Mouse (Mus musculus) forebrain, embryonic 11.5 days (tissue): ENCODE measurements around the gene Itprip. TPM values are rescaled to one million over a fixed set of nuclear protein-coding genes. Genes with fewer than 3 reads are reported as not detected.
A peak's percentile ranks its signal among the peaks of the same experiment; 100 is the strongest.

ENCODE experiments used
- ATAC-seq: fragments of 200-750 bp; cut with Nextera tagmentation; replicated peaks from 2 replicates; pipeline ENCODE4 v1.8.0; 2017; ENCODE audit warnings: moderate TSS enrichment; ENCODE audit not compliant: low FRiP score
- DNase-seq: peaks from one replicate; pipeline ENCODE4 v3.0.0-alpha.2; 2017; ENCODE audit warnings: low spot score
- H3K27ac ChIP-seq: fragments of 300-500 bp; sonication (generic); 2 replicates; pipeline ENCODE4 v1.5.1; 2014; ENCODE audit warnings: low read depth, low read length
- H3K27me3 ChIP-seq: fragments of 300-500 bp; sonication (generic); 2 replicates; pipeline ENCODE4 v1.6.1; 2014; ENCODE audit warnings: mild to moderate bottlenecking, low read length, mixed read lengths; ENCODE audit not compliant: control insufficient read depth, insufficient read depth
- H3K36me3 ChIP-seq: fragments of 300-500 bp; sonication (generic); 2 replicates; pipeline ENCODE4 v1.6.1; 2014; ENCODE audit warnings: mild to moderate bottlenecking, low read length, moderate library complexity, mixed read lengths; ENCODE audit not compliant: control insufficient read depth, insufficient read depth
- H3K4me1 ChIP-seq: fragments of 300-500 bp; sonication (generic); replicated peaks from 2 replicates; pipeline ENCODE4 v1.6.1; 2014; ENCODE audit warnings: low read length, mixed read lengths; ENCODE audit not compliant: control insufficient read depth, insufficient read depth
- H3K4me2 ChIP-seq: fragments of 300-500 bp; sonication (generic); 2 replicates; pipeline ENCODE4 v1.6.1; 2014; ENCODE audit warnings: low read depth, mild to moderate bottlenecking, low read length, moderate library complexity, mixed read lengths; ENCODE audit not compliant: severe bottlenecking
- H3K4me3 ChIP-seq: fragments of 300-500 bp; sonication (generic); 2 replicates; pipeline ENCODE4 v1.5.1; 2014; ENCODE audit warnings: low read depth, low read length
- H3K9ac ChIP-seq: fragments of 300-500 bp; sonication (generic); 2 replicates; pipeline ENCODE4 v1.6.1; 2014; ENCODE audit warnings: low read length
- H3K9me3 ChIP-seq: fragments of 300-500 bp; sonication (generic); 2 replicates; pipeline ENCODE4 v1.6.1; 2016; ENCODE audit warnings: low read length, mixed read lengths; ENCODE audit not compliant: control insufficient read depth
- WGBS: fragments of 180-500 bp; shearing (Covaris S2); extraction: QIAGEN DNeasy Blood & Tissue Kit; methylation state at CpG from one replicate; pipeline ENCODE4 v1.1.7; 2014; 5-methylcytosine and 5-hydroxymethylcytosine counted together
- polyA plus RNA-seq: library from polyadenylated mRNA; unstranded; fragments of >200 nt; fragmentation: Nextera tagmentation; extraction: Ambion mirVana; gene quantifications from 2 replicates; pipeline ENCODE4 v1.2.1, GENCODE M21; 2014

Itprip gene
- polyA plus RNA-seq: 18.8 and 20.4 TPM in 2 replicates

DNA sequence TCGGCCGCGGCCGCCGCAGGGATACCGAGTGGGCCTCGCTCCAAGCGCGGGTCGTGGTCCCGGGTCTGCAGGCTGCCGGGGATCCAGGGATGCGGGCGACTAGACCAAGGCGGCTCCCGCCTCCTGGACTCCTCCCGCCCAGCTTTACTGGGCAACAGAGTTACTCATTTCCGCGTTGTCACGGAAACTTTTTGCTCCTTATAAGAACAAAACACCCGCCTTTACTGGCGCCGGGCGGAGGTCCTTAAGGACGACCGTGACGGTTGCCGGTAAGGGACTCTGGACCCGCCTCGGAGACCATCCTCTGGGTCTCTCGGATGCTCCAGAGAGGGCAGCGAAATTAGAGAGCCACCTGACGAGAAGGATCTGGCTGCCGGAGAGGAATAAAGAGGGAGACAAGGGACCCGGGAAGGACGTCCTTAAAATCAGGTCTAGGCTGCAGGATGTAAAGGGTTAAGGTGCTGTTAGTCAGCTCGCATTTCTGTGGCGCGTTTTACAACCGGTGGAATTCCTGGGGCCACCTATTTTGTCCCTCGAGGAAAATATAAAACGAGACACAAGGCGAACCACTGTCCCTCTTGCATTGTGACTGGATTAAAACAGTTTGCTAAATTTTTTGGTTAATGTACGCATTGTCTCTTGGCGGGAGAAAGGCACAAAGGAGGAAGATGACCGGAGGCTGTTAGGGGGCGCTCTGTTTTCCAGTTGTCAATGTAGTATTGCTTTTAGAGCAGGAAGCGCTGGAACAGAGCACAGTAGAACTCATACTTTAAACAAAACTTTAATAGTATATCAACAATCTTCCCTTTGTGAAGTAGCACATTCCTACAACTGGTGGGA lies at the start of gene Itprip, which contains the start of gene Cfap43:
Itprip (minus strand) TSS at position 174 of the 840 bp plus-strand sequence.
Cfap43 (minus strand) TSS at position 162 of the 840 bp plus-strand sequence.
- under 1% methylated on average over 48 of the region's 48 CpGs for WGBS
- Histone ChIP-seq H3K9ac (peak within 1 kb of the TSS; percentile 94), H3K4me3 (peak within 1 kb of the TSS; percentile 84), H3K9me3 (no peaks in the 10 kb centered on the region), H3K27me3 (no peaks in the 10 kb centered on the region), H3K27ac (peak within 1 kb of the TSS; percentile 86), H3K4me1 (peaks cover 4% of the 10 kb centered on the region; the same call in 1 of the 2 replicates), H3K36me3 (no peaks in the 10 kb centered on the region), H3K4me2 (peak within 1 kb of the TSS; percentile 91)
- DNase-seq (peak; percentile 85), ATAC-seq (peak; percentile 80)

DNA sequence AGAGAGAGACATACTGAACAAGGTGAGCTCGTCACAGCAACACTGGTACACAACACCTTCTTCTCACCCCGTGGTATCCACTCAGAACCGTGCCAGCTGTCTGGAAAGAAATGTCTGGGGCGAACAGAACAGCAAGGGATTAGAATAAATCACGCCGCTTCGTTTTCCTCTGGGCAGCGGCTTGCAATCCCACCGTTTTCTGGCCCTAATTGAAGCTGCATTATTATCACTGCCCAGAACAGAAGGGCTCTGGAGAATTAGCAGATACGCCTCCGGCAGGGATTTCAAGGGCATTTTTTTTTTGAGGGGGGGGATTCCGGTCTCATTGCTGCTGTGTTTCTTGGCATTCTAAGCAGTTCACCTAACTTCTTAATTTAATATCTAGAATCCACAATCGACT lies 39.1 kb upstream of the Itprip start:
- no peak overlapping the region for H3K9ac ChIP-seq
- 62% methylated on average over 13 of the region's 13 CpGs for WGBS
- H3K27me3 ChIP-seq: no peaks in the 10 kb centered on the region
- DNase-seq (peak; percentile 48), ATAC-seq (no peak)
- H3K36me3 ChIP-seq: no peaks in the 10 kb centered on the region
- no peak overlapping the region for H3K4me2 ChIP-seq
- H3K27ac ChIP-seq: no peak overlapping the region
- H3K4me3 ChIP-seq: no peak overlapping the region
- no peaks in the 10 kb centered on the region for H3K4me1 ChIP-seq
- H3K9me3 ChIP-seq: no peaks in the 10 kb centered on the region

DNA sequence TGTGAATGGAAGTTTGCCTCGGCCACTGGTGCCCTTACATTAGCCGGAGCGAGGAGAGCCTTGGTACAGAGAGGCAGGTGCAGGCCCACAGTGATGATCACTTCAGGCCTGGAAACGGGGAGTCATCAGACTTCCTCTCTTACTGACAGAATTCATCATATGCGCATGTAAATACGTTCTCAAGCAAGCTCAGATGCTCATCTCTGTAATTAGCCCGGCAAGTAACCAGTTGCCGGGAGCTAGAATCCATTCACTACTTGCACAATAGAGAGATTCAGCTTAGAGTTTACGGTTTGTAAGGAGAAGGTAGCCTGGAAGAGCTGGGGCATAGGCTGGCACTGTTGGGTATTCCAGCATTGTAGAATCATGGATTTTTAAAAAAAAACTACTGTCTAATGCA lies 34.1 kb upstream of the Itprip start:
- Histone ChIP-seq H3K27me3 (no peaks in the 10 kb centered on the region), H3K27ac (no peak overlapping the region), H3K9me3 (no peaks in the 10 kb centered on the region), H3K36me3 (no peaks in the 10 kb centered on the region), H3K4me1 (no peaks in the 10 kb centered on the region), H3K4me3 (no peak overlapping the region), H3K9ac (no peak overlapping the region), H3K4me2 (no peak overlapping the region)
- DNase-seq: peak; percentile 43
- no peak for ATAC-seq
- 58% methylated on average over 9 of the region's 9 CpGs for WGBS

DNA sequence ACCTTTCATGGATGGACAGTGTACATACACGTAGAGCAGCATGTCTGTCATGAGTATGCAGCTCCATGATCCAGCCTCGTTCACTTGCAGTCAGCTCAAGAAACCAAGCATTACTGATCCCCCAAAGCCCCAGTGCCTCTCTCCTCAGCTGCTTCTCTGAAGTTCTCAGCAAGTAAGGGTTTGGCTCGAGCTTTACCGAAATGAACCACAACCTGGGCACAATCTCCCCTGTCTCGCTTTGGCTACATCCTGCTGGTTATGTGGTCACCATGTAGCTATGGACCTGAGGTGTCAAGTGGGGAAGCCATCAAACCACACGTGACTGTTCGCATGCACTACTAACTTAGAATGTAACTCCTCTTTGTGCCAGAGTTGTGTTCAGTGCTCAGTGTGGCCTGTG lies 31.8 kb upstream of the Itprip start:
- Histone ChIP-seq H3K27ac (no peak overlapping the region), H3K4me2 (no peak overlapping the region), H3K9ac (no peak overlapping the region), H3K27me3 (no peaks in the 10 kb centered on the region), H3K36me3 (no peaks in the 10 kb centered on the region), H3K4me1 (no peaks in the 10 kb centered on the region), H3K4me3 (no peak overlapping the region), H3K9me3 (no peaks in the 10 kb centered on the region)
- ATAC-seq (no peak), DNase-seq (peak; percentile 18)
- 88% methylated on average over 7 of the region's 7 CpGs for WGBS

DNA sequence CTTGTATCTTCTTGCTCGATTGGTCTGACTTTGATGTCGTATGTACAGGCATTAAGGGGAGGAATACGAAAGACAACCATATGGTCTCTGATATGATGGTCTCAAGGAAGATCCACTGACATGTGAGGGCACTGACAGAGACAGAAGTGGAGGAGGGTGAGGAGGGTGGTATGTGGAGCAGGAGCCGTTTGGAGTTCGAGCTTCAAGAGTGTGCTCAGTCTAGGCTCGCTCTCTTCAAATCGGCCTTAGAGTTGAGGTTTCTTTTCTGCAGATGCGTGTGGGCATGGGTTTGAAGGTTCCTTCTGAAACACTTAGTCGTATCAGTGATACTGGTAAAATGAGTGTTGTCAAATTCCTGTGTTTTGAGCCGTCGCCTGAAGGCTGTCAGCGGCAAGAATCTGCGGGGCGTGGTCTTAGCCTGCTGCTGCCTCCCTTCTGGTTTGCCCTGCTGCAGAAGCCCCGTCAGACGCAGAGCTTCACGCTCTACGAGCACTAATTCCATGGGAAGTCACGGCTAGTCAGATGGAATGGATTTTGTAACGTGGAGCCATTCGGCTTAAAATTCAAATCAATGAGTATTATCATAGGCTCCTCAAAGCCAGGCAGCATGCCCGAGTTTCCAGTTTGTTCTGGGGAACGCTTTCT lies 27.8 kb upstream of the Itprip start:
- ATAC-seq (no peak), DNase-seq (no peak)
- H3K4me2 ChIP-seq: no peak overlapping the region
- H3K4me1 ChIP-seq: no peaks in the 10 kb centered on the region
- no peak overlapping the region for H3K27ac ChIP-seq
- no peaks in the 10 kb centered on the region for H3K9me3 ChIP-seq
- H3K27me3 ChIP-seq: no peaks in the 10 kb centered on the region
- no peaks in the 10 kb centered on the region for H3K36me3 ChIP-seq
- WGBS: 56% methylated on average over 23 of the region's 23 CpGs
- no peak overlapping the region for H3K4me3 ChIP-seq
- H3K9ac ChIP-seq: no peak overlapping the region

DNA sequence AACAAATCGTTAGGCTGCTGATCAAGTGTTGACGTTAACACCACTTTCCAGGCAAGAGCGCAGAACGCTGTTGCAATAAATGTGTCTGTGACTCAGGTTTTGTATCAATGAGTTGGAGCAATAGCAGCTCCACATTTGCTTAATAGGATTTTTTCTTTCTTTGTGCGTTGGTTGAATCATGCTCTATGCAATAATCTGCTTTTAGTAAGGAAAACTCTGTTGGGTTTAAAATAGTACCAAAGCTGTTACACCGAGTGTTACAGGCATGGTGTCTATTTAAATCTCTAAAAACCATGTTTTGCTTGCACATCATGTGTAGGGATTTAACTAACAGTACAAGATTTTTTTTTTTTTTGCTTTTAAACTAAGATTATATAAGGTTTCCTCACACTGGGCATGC lies 20.3 kb upstream of the Itprip start:
- Histone ChIP-seq H3K9me3 (no peaks in the 10 kb centered on the region), H3K27me3 (no peaks in the 10 kb centered on the region), H3K36me3 (no peaks in the 10 kb centered on the region), H3K4me1 (no peaks in the 10 kb centered on the region), H3K9ac (no peak overlapping the region), H3K27ac (no peak overlapping the region), H3K4me2 (no peak overlapping the region), H3K4me3 (no peak overlapping the region)
- 74% methylated on average over 6 of the region's 6 CpGs for WGBS
- DNase-seq (peak; percentile 0), ATAC-seq (no peak)

DNA sequence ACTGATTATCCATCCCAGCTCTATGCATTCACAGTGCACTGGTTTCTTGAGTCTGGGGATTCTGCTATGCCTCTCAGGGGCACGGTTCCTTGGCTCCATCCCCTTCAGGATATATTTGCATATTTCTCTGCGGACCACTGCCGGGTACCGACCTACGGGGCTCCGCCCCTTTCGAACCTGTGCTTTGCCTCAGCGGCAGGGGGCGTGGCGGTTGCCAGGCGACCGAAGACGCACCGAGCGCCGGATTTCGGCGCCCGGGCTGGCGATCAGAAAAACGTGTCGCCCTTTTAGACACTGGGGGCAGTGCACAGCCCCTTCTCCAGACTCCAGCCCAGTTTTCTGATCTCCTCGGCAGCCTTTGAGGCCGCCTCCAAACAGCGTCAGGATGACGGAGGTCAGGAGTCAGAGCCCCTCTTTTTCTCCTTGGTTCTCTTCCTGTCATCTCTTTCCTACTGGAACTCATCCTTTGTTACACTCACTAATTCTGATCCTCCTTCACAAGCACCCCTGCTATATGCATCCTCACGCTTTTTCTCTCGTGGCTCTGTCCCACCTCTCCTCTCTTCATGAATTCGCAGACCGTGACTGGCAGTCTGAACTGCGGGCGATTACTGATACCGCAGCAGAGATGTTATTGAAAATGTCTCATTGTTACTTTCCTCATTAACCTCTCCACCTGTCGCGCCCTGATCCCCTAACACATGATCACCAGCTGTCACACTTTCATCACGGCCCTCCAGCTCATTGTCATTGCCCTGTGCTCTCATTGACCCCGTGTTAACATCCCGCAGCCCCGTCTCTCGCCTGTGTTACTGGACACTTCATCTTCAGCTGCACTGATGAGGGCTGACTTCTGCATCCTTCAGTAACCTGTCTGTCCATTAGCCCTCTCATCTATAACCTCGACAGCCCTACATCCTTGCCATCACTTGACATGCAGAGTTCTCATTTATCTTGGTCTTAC lies 18.6 kb upstream of the Itprip start, which contains the start of gene Cfap58:
Cfap58 (plus strand) TSS at position 233 of the 964 bp plus-strand sequence.
- peak within 1 kb of the TSS; percentile 0; the same call in 1 of the 2 replicates for H3K9ac ChIP-seq
- no peaks in the 10 kb centered on the region for H3K27me3 ChIP-seq
- peak; percentile 90 for DNase-seq
- H3K4me3 ChIP-seq: peak within 1 kb of the TSS; percentile 19
- WGBS: 5% methylated on average over 41 of the region's 41 CpGs
- peak within 1 kb of the TSS; percentile 58 for H3K4me2 ChIP-seq
- no peaks in the 10 kb centered on the region for H3K4me1 ChIP-seq
- ATAC-seq: peak; percentile 93
- no peaks in the 10 kb centered on the region for H3K9me3 ChIP-seq
- no peaks in the 10 kb centered on the region for H3K36me3 ChIP-seq
- no peak within 1 kb of the TSS for H3K27ac ChIP-seq

DNA sequence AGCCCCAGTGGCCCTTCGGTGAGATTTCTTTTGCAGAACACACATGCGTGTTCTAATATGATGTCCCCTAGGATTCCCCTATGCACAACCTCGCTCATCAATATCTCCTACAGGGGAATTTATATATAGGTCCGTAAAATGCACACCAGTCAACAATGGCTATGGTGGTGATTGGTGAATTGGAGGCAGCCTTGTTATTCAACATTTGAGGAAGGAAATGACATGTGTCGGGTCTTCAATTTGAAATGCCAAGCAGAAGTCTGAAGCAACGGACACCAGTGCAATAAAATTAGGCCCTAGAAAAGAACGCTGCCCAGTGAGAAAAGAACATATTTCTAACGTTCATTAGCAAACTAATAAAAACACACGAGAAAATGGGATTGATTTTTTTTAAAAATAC lies 17.8 kb upstream of the Itprip start:
- peak overlapping the region; percentile 58 for H3K4me2 ChIP-seq
- ATAC-seq (no peak), DNase-seq (no peak)
- no peaks in the 10 kb centered on the region for H3K4me1 ChIP-seq
- no peak overlapping the region; the same call in 1 of the 2 replicates for H3K4me3 ChIP-seq
- no peaks in the 10 kb centered on the region for H3K27me3 ChIP-seq
- H3K36me3 ChIP-seq: no peaks in the 10 kb centered on the region
- H3K9me3 ChIP-seq: no peaks in the 10 kb centered on the region
- 71% methylated on average over 9 of the region's 9 CpGs for WGBS
- H3K27ac ChIP-seq: no peak overlapping the region
- no peak overlapping the region for H3K9ac ChIP-seq
